Mouse (Mus musculus): Measurements from ENCODE around the gene Shc2.
A peak's percentile ranks its signal among the peaks of the same experiment; 100 is the strongest.

Gene Shc2

DNA sequence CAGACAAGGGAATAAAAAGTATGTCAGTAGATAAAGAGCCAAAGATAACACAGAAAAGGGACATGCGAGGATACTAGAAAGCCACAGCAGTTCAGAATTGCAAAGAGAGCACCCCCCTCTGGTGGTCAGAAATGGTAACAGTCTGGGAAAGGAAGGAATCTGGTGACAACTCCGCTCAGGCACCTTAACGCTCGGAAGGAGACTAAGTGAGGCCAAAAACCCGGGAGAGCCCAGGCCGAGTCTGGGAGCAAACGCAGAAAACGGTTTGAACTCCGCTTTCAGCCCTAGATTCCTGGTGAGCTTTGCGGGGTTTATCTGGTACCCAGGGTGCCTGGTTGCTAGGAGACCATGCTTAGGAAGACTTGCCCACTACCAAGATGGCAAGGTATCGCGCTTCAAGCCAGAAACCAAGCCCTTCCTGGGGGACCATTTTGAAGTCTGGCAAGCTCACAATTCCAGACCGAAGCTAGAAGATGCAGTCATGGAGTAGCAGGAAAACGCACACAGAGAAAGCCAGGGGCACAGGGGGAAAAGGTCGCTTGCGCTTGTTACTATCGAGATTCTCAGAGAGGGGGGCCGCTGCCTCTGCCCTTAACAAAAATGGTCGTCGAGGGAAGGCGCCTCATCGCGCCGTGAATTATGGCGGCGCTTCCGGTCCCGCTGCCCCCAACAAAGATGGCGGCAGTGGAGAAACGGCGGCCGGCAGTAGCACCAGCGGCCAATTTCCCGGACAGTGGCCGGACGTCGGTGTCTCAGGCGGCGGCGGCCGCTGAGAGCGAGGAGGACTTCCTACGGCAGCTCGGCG is 31.3 kb upstream of the Shc2 start, which contains the start of gene Tpgs1:
Gene Tpgs1, plus strand, starts transcription at position 599 of the 805 bp plus-strand sequence.
- peak; percentile 87 for DNase-seq (ENCODE audit: low read depth, low spot score)

DNA sequence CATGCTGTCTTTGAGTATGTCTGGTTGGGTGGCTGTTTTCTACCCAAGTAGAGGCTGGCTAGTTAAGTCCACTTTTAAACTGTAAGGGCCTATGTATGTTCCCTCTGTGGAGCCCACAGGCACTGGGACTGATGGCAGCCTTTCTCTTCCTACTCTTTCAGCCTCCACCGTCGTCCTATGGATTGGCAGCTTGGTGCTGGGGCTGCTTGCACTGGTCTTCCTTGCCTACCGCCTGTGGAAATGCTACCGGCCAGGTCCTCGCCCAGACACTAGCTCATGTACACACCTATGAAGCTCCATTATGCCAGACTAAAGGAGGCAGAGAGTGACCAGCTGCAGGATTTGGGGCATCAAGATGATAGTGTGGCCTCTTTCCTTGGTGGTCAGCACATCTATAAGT is 30.4 kb upstream of the Shc2 start:
- DNase-seq (ENCODE audit: low read depth, low spot score), result no peak

DNA sequence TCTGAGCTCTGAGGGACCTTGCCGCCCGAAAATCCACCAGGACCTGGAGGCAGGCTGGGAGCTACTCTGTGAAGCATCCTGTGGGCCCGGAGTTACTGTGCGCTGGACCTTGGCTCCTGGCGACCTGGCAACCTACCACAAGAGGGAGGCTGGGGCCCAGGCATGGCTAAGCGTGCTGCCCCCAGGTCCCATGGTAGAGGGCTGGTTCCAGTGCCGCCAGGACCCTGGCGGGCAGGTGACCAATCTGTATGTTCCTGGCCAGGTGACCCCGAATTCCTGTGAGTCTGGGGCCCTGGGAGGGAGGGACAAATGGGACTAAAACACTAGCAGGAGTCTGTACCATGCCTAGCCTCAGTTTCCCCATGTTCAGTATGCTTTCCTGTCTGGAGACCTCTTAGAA is 28.8 kb upstream of the Shc2 start:
- no peak for DNase-seq (ENCODE audit: low read depth, low spot score)

DNA sequence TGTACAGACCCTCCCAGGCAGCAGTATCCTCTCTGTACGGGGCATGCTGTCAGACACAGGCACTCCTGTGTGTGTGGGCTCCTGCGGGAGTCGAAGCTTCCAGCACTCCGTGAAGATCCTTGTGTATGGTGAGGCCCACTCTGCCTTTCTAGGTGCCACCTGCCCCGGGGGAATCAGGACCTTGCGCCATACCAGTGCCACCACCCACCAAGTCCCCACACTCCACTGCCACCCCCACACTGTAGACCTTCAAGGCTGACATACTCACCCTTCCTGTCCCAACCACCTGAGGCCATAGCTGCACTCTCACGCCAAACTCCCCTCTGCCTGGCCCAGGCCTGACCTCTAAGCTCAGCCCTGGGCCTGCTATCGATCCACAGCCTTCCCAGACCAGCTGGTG is 27.3 kb upstream of the Shc2 start:
- DNase-seq (ENCODE audit: low read depth, low spot score), result no peak

GRCm38 (mm10) chr10:79664131-79664665 is 26.5 kb upstream of the Shc2 start, which contains the start of gene Madcam1:
TSS of gene Madcam1 (plus strand) at chr10:79664559.
- DNase-seq (ENCODE audit: low read depth, low spot score), result no peak

DNA sequence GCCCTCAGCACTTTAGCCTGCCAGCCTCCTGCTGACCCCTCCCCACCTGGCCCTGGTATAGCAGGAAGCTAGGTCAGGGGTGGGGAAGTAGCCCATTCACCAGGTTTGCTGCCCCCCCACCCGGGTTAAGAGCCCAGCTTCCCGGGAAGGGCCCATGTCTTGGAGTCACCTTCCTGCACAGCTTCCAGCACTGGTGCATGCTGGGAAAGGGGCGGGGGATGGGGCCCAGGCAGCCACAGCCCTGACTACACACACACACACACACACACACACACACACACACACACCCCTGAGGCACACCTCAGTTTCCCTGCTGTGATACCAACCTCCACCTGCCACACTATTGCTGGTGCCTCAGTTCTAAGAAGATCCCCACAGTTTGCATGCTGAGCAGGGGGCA is 24.1 kb upstream of the Shc2 start:
- no peak for DNase-seq (ENCODE audit: low read depth, low spot score)

DNA sequence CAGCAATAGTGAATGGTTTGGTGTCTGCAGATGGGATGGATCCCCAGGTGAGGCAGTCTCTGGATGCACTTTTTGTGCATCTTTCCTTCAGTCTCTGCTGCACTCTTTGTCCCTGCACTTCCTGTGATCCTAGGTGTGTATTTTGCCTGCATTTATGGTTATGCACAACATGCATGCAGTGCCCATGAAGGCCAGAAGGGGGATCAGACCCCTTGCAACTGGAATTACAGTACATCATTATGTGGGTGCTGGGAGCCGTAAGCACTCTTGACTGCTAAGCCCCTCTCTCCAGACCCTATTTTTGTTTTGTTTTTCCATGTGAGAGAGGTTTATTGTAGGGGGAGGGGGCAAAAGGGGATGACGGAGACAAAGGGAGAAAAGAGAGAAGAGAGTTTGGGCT is 22.6 kb upstream of the Shc2 start:
- DNase-seq (ENCODE audit: low read depth, low spot score), result no peak

DNA sequence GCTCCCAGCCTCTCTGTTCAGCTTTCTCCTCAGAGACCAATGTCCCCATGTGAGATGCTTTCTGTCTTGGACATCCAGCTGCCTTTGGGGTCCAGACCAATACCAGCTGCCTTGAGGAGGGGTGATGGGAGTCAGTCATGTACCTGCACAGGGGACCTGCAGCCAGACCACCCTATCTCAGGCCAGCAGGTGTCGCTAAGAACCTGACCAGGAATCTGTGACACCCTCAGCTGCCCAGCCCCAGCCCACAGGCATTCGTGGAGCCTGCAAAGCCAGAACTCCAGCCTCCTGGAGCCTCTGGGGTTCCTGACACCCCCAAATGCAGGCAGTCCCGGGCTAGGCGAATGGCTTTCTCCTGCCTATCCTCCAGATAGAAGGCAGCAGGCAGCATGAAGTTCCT is 21.1 kb upstream of the Shc2 start:
- DNase-seq (ENCODE audit: low read depth, low spot score), result no peak

GRCm38 (mm10) chr10:79654946-79655395 is 17.3 kb upstream of the Shc2 start:
- DNase-seq (ENCODE audit: low read depth, low spot score), result no peak

DNA sequence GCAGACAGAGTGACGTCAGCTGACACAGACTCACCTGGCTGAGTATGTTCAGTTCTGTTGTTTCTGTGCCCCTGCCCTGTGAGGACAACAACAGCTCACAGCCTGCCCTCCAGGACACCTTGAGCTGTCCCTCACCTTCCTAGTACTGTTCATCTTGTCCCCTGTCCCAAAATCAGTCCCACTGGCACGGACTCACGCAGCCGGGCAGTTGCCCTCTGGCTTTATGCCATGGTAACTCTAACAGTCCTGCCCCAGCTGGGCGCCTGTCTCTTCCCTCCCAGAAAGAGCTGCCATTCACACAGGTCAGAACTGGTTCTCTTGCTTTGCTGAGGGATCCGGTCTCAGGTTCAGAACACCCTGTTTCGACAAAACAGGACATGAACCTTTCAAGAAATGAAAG is 15.1 kb upstream of the Shc2 start:
- DNase-seq (ENCODE audit: low read depth, low spot score), result peak; percentile 70

DNA sequence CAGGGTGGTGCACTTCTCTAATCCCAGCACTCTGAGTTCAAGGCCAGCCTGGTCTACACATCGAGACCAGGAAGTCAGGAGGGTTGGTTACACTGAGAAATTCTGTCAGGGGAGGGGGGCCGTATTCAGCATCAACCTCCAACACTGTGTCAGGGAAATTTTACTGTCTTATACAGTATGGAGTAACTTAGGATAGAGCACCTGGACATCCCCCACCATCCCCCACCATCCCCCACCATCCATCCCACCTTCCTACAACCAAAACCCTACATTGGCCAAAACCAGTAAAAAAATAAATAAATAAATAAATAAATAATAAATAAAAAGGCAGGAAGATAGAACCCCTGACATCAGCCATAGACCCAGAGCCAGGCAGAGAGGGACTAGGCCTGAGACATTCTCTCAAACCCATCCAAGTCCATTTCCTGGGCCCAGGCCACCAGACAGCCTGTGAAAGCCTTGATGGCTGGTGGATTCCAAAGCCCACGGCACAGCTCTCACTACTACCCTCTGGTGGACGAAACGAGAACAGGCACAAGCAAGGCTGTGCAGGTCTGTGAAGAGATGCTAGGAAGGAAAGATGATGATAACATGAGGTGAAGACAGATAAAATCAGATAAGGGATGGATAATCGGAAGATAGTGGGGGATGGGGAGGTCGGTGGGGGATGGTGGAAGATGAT is 11.5 kb upstream of the Shc2 start:
- peak; percentile 73 for DNase-seq (ENCODE audit: low read depth, low spot score)

GRCm38 (mm10) chr10:79645711-79646110 is 8.0 kb upstream of the Shc2 start, which contains the start of gene Odf3l2:
TSS of gene Odf3l2 (minus strand) at chr10:79645738.
- DNase-seq (ENCODE audit: low read depth, low spot score), result peak; percentile 91

- peak; percentile 52 for DNase-seq (ENCODE audit: low read depth, low spot score)
Measured at GRCm38 (mm10) chr10:79638486-79639204, 927 bp upstream of the Shc2 start.

DNA sequence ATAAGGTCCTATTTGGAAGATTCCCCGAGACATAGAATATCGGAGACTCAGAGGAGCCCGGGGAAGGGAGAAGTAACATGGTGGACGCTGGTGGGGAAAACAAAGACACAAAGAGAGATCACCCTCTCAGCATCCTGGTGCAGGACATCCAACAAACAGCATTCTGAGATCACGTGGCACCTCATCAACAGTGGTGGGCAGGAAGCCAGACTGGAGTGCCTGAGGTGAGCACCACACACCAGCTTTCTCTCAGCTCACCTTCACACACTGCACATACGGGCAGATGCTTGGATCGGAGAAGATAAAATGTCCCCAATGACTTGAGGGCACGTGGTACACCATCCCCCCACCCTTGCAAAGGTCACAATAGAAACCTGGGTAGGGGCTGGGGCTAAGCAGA is 1.4 kb downstream of the Shc2 start:
- DNase-seq (ENCODE audit: low read depth, low spot score), result no peak

DNA sequence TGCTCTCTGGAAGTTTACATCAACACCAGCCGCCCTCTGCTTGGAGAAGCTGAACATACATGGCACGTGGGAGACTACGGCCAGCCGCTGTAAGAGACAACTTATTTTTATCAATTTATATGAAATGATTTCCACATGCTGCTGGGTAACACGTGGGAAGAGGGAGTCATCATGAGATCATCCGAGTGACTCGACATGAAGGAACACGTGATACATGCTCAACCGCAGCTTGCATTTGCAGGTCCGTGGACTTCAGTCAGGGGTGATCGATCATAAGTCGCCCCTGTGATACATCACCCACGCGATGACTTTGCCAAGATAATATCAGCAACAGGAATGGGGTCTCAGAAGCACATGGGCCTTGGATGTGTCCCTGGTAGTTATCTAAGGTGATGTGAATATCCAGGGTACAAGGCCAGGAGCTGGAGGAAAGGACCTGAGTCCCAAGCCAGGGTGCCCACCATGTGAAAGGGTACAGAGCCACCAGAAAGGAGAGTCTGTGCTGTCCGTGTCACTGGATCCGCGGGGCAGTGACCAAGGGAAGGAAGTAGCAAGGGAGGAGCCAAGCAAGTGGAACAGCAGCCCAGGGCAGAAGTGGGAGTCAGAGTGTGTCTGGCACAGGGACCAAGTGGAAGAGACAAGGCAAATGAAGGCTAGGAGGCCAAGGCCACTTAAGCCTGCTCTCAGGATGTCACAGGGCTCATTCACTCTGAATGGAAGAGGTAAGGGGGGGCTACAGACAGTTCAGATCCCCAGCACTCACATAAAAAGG is 4.5 kb downstream of the Shc2 start:
- DNase-seq (ENCODE audit: low read depth, low spot score), result no peak

DNA sequence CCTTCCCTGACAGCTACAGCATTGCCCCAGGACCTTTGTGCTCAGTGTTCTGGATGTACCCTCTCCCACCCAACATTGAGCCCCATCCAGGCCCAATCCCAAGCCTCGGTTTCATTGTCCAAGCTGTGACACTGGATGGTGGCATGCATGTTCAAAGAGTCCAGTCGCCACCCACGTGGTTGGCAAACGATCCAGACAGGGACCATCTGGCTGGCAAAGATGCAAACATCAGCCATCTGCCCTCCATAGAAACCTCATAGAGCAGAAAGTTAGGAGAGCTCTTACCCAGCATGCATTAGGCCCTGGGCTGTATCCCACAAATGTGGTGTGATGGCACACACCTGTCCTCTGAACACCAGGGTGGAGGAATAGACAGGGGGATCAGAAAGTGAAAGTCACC is 6.3 kb downstream of the Shc2 start:
- DNase-seq (ENCODE audit: low read depth, low spot score), result no peak

- DNase-seq (ENCODE audit: low read depth, low spot score), result no peak
Measured at GRCm38 (mm10) chr10:79628377-79628776, 9.3 kb downstream of the Shc2 start.

DNA sequence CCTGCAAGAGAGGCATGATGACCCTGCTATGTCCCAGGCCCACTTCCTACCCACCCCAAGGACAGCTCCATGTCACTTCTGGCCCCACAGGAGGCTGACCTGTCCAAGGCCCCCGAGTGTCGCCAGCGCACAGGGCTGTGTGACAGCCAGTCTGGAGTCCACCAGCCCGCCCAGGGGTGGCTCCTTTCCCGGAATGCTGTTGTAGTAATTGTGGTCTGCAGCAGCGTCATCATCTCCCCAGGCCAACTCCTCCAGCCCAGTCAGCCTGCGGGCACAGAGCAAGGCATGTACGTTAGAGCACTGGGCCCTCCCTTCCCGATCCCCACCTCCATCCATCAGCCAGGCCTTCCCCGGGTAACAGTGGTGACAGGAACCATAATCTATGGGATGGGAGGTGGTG is 11.6 kb downstream of the Shc2 start:
- no peak for DNase-seq (ENCODE audit: low read depth, low spot score)

DNA sequence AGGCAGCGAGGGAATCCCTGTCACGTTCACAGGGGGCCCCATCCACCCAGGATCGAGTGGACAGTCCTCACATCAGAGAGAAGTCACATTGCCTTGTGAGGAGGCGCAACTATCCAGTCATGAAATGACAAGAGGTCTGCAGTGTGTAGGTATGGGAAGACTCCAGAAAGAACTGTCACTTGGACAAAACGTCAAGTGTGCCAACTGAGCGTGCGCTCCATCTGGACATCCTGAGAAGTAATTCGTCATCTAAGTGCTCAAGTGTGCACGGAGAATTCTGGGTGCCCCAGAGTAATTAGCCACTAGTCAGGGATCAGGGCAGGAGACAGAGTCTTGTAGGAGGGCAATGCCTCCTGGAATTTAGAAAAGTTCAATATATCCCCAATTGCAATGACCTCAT is 12.3 kb downstream of the Shc2 start:
- no peak for DNase-seq (ENCODE audit: low read depth, low spot score)

GRCm38 (mm10) chr10:79623950-79624349 is 13.8 kb downstream of the Shc2 start:
- no peak for DNase-seq (ENCODE audit: low read depth, low spot score)

GRCm38 (mm10) chr10:79616376-79616775 is 21.3 kb downstream of the Shc2 start:
- no peak for DNase-seq (ENCODE audit: low read depth, low spot score)

Measured in skeletal muscle tissue, adult 2 months (tissue).